Mouse (Mus musculus) neural tube, embryonic 15.5 days (tissue): ENCODE data around the gene Icmt. TPM values are rescaled to one million over a fixed set of nuclear protein-coding genes. Genes with fewer than 3 reads are reported as not detected.
A peak's percentile ranks its signal among the peaks of the same experiment; 100 is the strongest.

Experiments
- ATAC-seq: fragments of 200-750 bp; cut with Nextera tagmentation; 2 replicates; pipeline ENCODE4 v1.8.0; 2017; ENCODE audit warnings: mild to moderate bottlenecking, moderate TSS enrichment, moderate library complexity; ENCODE audit not compliant: low FRiP score
- H3K27ac ChIP-seq: fragments of 300-500 bp; sonication (generic); replicated peaks from 2 replicates; pipeline ENCODE4 v1.5.1; 2015; ENCODE audit warnings: mild to moderate bottlenecking, inconsistent platforms
- H3K27me3 ChIP-seq: fragments of 300-500 bp; sonication (generic); replicated peaks from 2 replicates; pipeline ENCODE4 v1.6.1; 2015; ENCODE audit warnings: inconsistent platforms
- H3K36me3 ChIP-seq: fragments of 300-500 bp; sonication (generic); 2 replicates; pipeline ENCODE4 v1.6.1; 2015; ENCODE audit warnings: inconsistent platforms
- H3K4me1 ChIP-seq: fragments of 300-500 bp; sonication (generic); 2 replicates; pipeline ENCODE4 v1.6.1; 2015; ENCODE audit warnings: inconsistent platforms
- H3K4me2 ChIP-seq: fragments of 300-500 bp; sonication (generic); 2 replicates; pipeline ENCODE4 v1.6.1; 2015; ENCODE audit warnings: inconsistent platforms, mild to moderate bottlenecking, moderate library complexity
- H3K4me3 ChIP-seq: fragments of 300-500 bp; sonication (generic); replicated peaks from 2 replicates; pipeline ENCODE4 v1.5.1; 2015; ENCODE audit warnings: mild to moderate bottlenecking, inconsistent platforms
- H3K9ac ChIP-seq: fragments of 300-500 bp; sonication (generic); replicated peaks from 2 replicates; pipeline ENCODE4 v1.6.1; 2015; ENCODE audit warnings: mild to moderate bottlenecking, inconsistent platforms
- H3K9me3 ChIP-seq: fragments of 300-500 bp; sonication (generic); replicated peaks from 2 replicates; pipeline ENCODE4 v1.6.1; 2016; ENCODE audit warnings: inconsistent platforms
- WGBS: fragments of 180-500 bp; shearing (Covaris S2); methylation state at CpG from one replicate; pipeline ENCODE4 v1.1.7; 2015; ENCODE audit warnings: mixed read lengths; 5-methylcytosine and 5-hydroxymethylcytosine counted together
- polyA plus RNA-seq: library from polyadenylated mRNA; unstranded; fragments of >200 nt; fragmentation: Nextera tagmentation; extraction: Ambion mirVana; gene quantifications from 2 replicates; pipeline ENCODE4 v1.2.1, GENCODE M21; 2015

The Icmt gene
- polyA plus RNA-seq, 1 experiment from 2014 or later, result 21.1 TPM

GRCm38 (mm10) chr4:152290385-152290784 lies 6.6 kb upstream of the Icmt start:
- ATAC-seq, result no peak

GRCm38 (mm10) chr4:152290991-152291390 lies 6.0 kb upstream of the Icmt start:
- H3K36me3 ChIP-seq, result no peaks in the 10 kb centered on the region
- H3K4me1 ChIP-seq, result peaks cover 65% of the 10 kb centered on the region
- ATAC-seq, result no peak
- no peaks in the 10 kb centered on the region for H3K9me3 ChIP-seq
- no peak overlapping the region for H3K9ac ChIP-seq
- WGBS, result 11% methylated on average over 11 of the region's 11 CpGs
- H3K4me3 ChIP-seq, result no peak overlapping the region
- peaks cover 85% of the 10 kb centered on the region for H3K27me3 ChIP-seq
- H3K4me2 ChIP-seq, result peak overlapping the region; percentile 60
- H3K27ac ChIP-seq, result no peak overlapping the region

More at GRCm38 (mm10) chr4:152290385-152290784, 6.6 kb upstream of the Icmt start:
- WGBS, result under 1% methylated on average over 36 of the region's 39 CpGs
- peaks cover 67% of the 10 kb centered on the region for H3K4me1 ChIP-seq
- no peaks in the 10 kb centered on the region for H3K9me3 ChIP-seq
- peak overlapping the region; percentile 22 for H3K4me3 ChIP-seq
- H3K27ac ChIP-seq, result no peak overlapping the region
- H3K9ac ChIP-seq, result no peak overlapping the region
- no peaks in the 10 kb centered on the region for H3K36me3 ChIP-seq
- H3K4me2 ChIP-seq, result peak overlapping the region; percentile 60
- peaks cover 85% of the 10 kb centered on the region for H3K27me3 ChIP-seq

- no peaks in the 10 kb centered on the region for H3K36me3 ChIP-seq
- peaks cover 80% of the 10 kb centered on the region for H3K27me3 ChIP-seq
- H3K9ac ChIP-seq, result no peak within 1 kb of the TSS
- H3K4me3 ChIP-seq, result peak within 1 kb of the TSS; percentile 22
- WGBS, result 22% methylated on average over 6 of the region's 6 CpGs
- H3K4me2 ChIP-seq, result peak within 1 kb of the TSS; percentile 60
- H3K27ac ChIP-seq, result 0 out of 2 replicates have a peak within 1 kb of the TSS, but pooled peaks have one; percentile 7
- peaks cover 62% of the 10 kb centered on the region for H3K4me1 ChIP-seq
- ATAC-seq, result no peak
- H3K9me3 ChIP-seq, result no peaks in the 10 kb centered on the region
Measured at GRCm38 (mm10) chr4:152291562-152291961, 5.5 kb upstream of the Icmt start, which contains the start of gene Hes3. TSS of gene Hes3 (minus strand) at chr4:152291662.

DNA sequence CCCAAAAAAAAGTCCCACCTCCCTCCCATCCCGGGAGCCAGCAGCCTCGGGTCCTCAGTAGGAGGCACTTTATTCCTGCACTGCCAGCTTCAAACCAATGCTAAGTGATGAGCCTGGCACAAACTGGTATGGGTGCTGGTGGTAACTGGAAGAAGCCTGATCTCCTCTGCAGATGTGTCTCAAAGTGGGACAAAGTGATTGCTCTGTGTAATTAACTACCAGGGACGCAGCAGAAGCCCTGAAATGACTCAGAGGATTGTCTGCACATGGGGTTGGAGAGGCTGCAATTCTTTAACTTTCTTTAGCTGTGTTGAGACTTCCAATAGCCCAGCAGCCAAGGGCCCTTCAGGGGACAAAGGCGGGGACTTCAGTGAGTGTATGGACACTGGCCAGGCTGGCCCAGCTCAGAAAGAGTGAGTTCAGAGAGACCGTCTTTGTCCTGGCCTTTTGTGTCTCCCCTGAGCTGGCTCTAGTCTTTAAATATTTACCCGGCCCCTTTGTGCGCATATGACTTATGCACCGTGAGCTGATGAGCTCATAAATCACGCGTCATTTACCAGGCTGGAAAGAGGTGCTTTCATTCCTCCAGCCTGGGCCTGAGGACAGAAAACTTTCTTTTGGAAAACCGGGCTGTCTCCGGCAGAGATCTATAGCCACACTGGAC lies 4.8 kb upstream of the Icmt start:
- H3K4me2 ChIP-seq, result no peak overlapping the region
- H3K9ac ChIP-seq, result no peak overlapping the region
- peaks cover 58% of the 10 kb centered on the region for H3K4me1 ChIP-seq
- no peaks in the 10 kb centered on the region for H3K9me3 ChIP-seq
- WGBS, result 3% methylated on average over 12 of the region's 12 CpGs
- H3K4me3 ChIP-seq, result no peak overlapping the region
- H3K36me3 ChIP-seq, result no peaks in the 10 kb centered on the region
- peaks cover 73% of the 10 kb centered on the region for H3K27me3 ChIP-seq
- H3K27ac ChIP-seq, result 0 out of 2 replicates have a peak overlapping the region, but pooled peaks have one; percentile 7
- no peak for ATAC-seq

- Histone ChIP-seq H3K4me1 (peaks cover 58% of the 10 kb centered on the region), H3K4me2 (no peak overlapping the region), H3K9me3 (no peaks in the 10 kb centered on the region), H3K27me3 (peaks cover 58% of the 10 kb centered on the region), H3K9ac (no peak overlapping the region), H3K27ac (no peak overlapping the region), H3K36me3 (no peaks in the 10 kb centered on the region), H3K4me3 (no peak overlapping the region)
- no peak for ATAC-seq
- 54% methylated on average over 10 of the region's 10 CpGs for WGBS
Measured at GRCm38 (mm10) chr4:152294188-152294929, 2.7 kb upstream of the Icmt start.

GRCm38 (mm10) chr4:152295916-152296315 lies 1.1 kb upstream of the Icmt start:
- 56% methylated on average over 4 of the region's 4 CpGs for WGBS
- H3K4me1 ChIP-seq, result peaks cover 46% of the 10 kb centered on the region
- peaks cover 48% of the 10 kb centered on the region for H3K27me3 ChIP-seq
- peaks cover 13% of the 10 kb centered on the region for H3K36me3 ChIP-seq
- no peak overlapping the region for H3K9ac ChIP-seq
- H3K27ac ChIP-seq, result no peak overlapping the region
- H3K9me3 ChIP-seq, result no peaks in the 10 kb centered on the region
- no peak overlapping the region for H3K4me2 ChIP-seq
- ATAC-seq, result no peak
- H3K4me3 ChIP-seq, result no peak overlapping the region

DNA sequence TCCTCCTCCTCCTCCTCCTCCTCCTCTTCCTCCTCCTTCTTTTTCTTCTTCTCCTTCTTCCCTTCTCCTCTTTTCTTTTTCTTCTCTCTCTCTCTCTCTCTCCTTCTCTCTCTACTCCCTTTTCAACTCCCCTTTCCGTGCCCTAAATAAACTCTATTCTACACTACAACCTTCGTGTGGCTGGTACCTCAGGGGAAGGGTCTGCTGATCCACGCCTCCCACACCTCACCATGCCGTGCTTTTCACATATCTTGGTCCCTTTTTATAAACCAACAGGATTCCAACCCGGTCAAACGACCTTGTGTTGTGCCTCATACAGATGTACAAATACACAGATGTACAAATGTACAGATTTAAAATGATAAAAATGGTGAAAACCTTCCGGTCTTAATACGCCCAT lies 656 bp upstream of the Icmt start:
- no peaks in the 10 kb centered on the region for H3K9me3 ChIP-seq
- peaks cover 44% of the 10 kb centered on the region for H3K27me3 ChIP-seq
- peak overlapping the region; percentile 45; the same call in 1 of the 2 replicates for H3K27ac ChIP-seq
- peak overlapping the region; percentile 47; the same call in 1 of the 2 replicates for H3K9ac ChIP-seq
- peaks cover 15% of the 10 kb centered on the region for H3K36me3 ChIP-seq
- H3K4me3 ChIP-seq, result peak overlapping the region; percentile 93
- no peak for ATAC-seq
- 17% methylated on average over 8 of the region's 8 CpGs for WGBS
- H3K4me1 ChIP-seq, result peaks cover 41% of the 10 kb centered on the region
- peak overlapping the region; percentile 84 for H3K4me2 ChIP-seq

GRCm38 (mm10) chr4:152298836-152299235 lies 1.8 kb downstream of the Icmt start:
- Histone ChIP-seq H3K4me2 (peak overlapping the region; percentile 84), H3K27me3 (peaks cover 21% of the 10 kb centered on the region), H3K4me1 (peaks cover 20% of the 10 kb centered on the region), H3K9ac (0 out of 2 replicates have a peak overlapping the region, but pooled peaks have one; percentile 24), H3K4me3 (no peak overlapping the region), H3K27ac (no peak overlapping the region), H3K36me3 (peaks cover 39% of the 10 kb centered on the region), H3K9me3 (no peaks in the 10 kb centered on the region)
- no peak for ATAC-seq
- WGBS, result 83% methylated on average over 14 of the region's 14 CpGs

GRCm38 (mm10) chr4:152300375-152300774 lies 3.3 kb downstream of the Icmt start:
- Histone ChIP-seq H3K36me3 (peaks cover 50% of the 10 kb centered on the region), H3K4me2 (no peak overlapping the region), H3K4me3 (no peak overlapping the region), H3K9ac (no peak overlapping the region), H3K4me1 (peaks cover 29% of the 10 kb centered on the region), H3K9me3 (no peaks in the 10 kb centered on the region), H3K27me3 (peaks cover 7% of the 10 kb centered on the region), H3K27ac (no peak overlapping the region)
- whole genome bisulfite sequencing, result 87% methylated on average over 8 of the region's 8 CpGs
- no peak for ATAC-seq

DNA sequence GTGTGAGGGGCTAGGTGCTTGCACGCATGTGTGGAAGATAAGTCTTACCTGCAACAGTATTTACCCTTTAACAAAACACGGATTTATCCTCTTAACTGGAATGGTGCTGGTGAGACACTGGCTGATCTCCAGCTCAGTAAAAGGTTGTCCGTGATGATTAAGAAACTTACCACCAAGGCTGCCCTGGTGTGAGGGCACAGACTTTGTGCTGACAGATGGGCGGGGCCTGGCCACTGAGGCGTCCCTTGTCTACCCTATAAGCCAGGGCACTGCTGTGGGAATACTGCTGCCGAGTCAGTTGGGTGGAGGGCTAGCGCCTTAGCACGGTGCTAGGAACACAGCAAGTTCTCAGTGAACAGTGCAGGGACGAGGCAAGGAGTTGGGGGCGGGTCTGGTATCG lies 5.0 kb downstream of the Icmt start:
- 75% methylated on average over 11 of the region's 11 CpGs for whole genome bisulfite sequencing
- peaks cover 50% of the 10 kb centered on the region for H3K36me3 ChIP-seq

GRCm38 (mm10) chr4:152303172-152303571 lies 6.1 kb downstream of the Icmt start:
- ATAC-seq, result no peak
- H3K27ac ChIP-seq, result no peak overlapping the region
- no peaks in the 10 kb centered on the region for H3K27me3 ChIP-seq
- no peak overlapping the region for H3K4me2 ChIP-seq
- no peak overlapping the region for H3K9ac ChIP-seq
- H3K4me1 ChIP-seq, result peaks cover 28% of the 10 kb centered on the region
- 94% methylated on average over 10 of the region's 10 CpGs for WGBS
- H3K9me3 ChIP-seq, result no peaks in the 10 kb centered on the region
- H3K36me3 ChIP-seq, result peaks cover 56% of the 10 kb centered on the region
- no peak overlapping the region for H3K4me3 ChIP-seq

More for the DNA sequence above, 5.0 kb downstream of the Icmt start:
- Histone ChIP-seq H3K9me3 (no peaks in the 10 kb centered on the region), H3K4me3 (no peak overlapping the region), H3K27me3 (no peaks in the 10 kb centered on the region), H3K27ac (no peak overlapping the region), H3K4me1 (peaks cover 33% of the 10 kb centered on the region), H3K9ac (no peak overlapping the region; the same call in 1 of the 2 replicates), H3K4me2 (no peak overlapping the region)
- ATAC-seq, result no peak

DNA sequence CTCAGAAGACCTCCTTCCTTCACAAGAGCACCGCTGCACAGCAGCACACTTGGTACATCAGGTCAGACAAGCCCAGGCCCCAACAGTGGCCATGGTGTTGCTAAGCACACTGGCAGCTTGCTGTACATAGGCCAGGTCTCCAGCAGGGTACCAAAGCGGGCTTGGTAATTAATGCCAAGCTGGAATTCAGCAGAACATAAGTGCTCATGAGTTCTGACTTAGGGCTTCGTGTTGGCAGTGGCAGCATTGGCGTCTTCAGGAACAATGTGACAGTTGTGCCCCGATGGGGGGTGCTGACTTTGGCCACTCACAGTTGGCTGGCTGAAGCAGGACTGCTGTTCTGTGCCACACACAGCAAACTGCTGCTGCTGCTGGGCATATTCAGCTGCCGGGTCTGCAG lies 7.7 kb downstream of the Icmt start:
- no peak overlapping the region for H3K27ac ChIP-seq
- H3K9ac ChIP-seq, result no peak overlapping the region
- peaks cover 19% of the 10 kb centered on the region for H3K4me1 ChIP-seq
- ATAC-seq, result no peak
- no peaks in the 10 kb centered on the region for H3K9me3 ChIP-seq
- H3K4me2 ChIP-seq, result no peak overlapping the region
- peaks cover 55% of the 10 kb centered on the region for H3K36me3 ChIP-seq
- H3K27me3 ChIP-seq, result peaks cover 4% of the 10 kb centered on the region
- 74% methylated on average over 6 of the region's 6 CpGs for WGBS
- no peak overlapping the region for H3K4me3 ChIP-seq
